Mouse (Mus musculus): ENCODE measurements around the gene Pdlim5.
"Not testable (repeated sequence)": the region's sequence is repeated elsewhere in the genome, so short reads cannot be mapped to it uniquely, and the experiment has no call there.

Pdlim5 gene

DNA sequence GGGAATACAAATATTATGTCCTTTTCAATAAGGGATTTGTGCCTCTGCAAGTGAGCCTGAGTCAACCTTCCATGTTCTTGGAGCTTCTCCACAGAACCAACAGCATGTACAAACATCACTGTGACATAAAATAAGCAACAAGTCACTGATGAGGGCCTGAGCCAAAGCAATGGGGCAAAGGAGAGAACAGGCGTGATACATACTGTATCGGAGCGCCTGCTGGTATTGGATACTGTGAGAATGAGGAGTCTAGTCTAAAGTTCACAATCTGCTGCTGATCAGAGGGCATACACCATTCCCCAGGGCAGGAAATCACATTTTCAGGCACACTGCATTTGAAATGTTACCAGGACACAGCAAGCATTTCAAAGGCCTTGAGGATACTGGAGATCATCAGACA, 119.0 kb downstream of the Pdlim5 start:
- DNase-seq (ENCODE audit: low read depth, low spot score), result no peak

DNA sequence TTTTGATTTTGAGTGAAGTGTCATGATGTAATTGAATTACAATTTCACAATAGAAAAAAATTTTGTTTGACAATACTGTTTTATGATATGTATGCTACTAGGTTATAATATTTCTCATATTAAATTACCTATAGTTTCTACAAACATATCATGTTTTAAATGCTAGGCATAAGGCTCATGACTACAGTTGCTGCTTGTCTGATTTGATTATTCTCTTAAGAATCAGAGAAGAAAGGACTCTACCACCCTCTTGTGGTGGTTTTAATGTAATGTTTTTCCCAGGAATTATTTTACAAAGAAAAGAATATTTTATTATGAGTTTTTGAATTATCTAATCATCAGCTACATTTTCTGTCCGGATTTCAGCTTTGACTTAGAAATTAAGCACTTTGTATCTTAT, 120.5 kb downstream of the Pdlim5 start:
- DNase-seq (ENCODE audit: low read depth, low spot score), result peak; percentile 12

DNA sequence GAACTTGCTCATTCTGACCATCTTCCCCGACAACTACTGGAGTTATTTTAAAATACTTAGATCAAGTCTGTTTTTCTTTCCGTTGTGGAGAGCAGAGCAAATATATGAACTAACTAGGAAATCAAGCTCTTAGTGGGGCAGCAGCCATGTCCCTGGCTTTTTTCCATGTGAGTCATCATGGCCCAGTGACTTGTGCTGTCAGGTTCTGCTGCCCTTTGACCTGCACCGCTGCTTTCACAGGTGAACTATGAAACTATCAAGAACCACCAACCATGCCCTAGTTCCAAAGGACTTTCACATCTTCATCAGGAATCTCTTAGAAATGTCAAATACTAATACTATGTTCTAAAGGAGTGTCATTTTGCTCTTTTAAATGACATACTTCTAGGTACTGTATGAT, 121.0 kb downstream of the Pdlim5 start:
- DNase-seq (ENCODE audit: low read depth, low spot score), result no peak

DNA sequence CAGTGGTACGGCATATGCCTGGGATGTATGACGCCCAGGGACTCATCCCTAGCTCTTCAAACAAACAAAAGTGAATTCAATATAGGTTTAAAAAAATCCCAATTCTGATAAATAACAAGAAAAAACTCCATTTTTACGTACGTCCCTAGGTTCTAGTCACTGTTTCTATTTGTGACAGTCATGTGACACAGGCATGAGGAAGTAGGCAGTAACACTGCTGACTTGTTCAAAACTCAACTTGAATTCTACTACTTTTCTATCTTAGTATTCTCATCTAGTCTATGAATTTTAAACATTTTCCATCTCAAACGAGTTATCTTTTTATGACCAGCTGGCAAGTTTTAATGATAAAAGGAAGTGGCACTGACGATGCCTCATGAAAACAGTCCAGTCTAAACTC, 122.2 kb downstream of the Pdlim5 start:
- no peak for DNase-seq (ENCODE audit: low read depth, low spot score)

DNA sequence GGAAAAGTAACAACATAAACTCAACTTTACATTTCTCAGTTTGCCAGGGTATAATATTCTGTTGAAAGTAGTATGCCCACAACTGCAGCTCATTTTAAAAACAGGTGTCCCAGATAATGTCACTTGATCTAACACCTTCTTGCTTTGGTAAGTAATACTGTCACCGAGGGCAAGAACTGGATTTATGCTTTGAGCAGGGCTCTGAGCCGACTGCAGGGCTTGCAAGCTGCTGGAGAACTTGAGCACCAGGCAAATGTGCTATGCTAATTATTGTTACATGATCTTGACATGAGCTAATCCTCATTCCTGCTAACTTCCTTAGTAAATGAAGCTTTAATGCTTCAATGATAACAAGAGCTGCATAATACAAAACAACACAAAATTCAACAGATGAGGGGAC, 139.1 kb downstream of the Pdlim5 start:
- no peak for DNase-seq (ENCODE audit: low read depth, low spot score)

DNA sequence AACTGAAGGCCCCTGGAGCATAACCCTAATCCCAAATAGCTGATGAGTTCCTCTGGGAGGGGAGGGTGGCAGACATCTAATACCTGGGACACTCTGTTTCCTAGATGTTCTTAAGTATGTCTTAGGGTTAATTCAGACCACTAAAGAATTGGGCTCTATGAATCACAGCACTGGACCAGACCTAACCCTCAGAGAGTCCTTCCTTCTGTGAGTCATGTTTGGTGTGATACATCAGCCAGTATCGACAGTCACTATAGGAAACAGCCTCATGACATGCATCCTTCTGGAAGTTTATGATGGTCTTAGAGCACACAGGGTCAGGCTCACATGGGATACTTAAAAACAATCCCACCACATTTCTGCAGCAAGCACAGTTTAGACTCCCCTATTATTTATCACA, 143.4 kb downstream of the Pdlim5 start:
- DNase-seq (ENCODE audit: low read depth, low spot score), result no peak

DNA sequence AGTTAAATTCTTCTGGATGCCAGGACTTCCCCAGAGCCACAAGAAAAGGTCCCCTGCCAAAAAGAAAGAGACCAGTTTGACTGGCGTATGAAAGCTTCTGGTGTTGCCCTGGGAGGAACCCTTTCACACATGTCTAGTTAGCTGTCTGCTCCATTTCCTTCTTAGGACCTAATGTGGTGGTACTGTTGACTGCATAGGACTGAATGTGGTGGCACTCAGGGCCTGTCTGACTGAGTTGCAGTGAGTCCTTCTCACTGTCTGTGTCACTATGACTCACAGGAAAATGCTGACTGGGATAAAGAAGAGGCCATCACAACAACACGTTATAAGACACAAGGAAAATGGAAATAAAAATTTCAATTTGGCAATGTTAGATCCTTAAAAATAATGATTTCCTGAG, 146.0 kb downstream of the Pdlim5 start:
- no peak for DNase-seq (ENCODE audit: low read depth, low spot score)

DNA sequence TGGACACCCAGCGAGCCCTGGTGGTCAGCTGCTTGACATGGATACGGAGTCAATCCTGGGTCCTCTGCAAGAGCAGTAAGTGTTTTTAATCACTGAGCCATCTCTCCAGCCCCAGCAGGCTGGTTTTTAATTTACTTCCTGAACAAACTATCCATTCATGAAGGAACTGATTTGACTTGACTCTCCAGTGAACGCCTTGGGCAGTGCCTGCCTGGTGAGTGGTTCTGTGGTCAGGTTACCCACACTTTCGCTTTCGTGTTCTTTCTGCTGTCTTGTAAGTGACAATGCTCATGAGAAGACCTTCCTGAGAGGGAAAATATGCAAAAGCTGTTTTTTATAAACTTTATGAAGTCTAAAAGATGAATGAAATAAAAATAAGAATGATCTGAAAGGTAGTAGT, 152.2 kb downstream of the Pdlim5 start:
- no peak for DNase-seq (ENCODE audit: low read depth, low spot score)

DNA sequence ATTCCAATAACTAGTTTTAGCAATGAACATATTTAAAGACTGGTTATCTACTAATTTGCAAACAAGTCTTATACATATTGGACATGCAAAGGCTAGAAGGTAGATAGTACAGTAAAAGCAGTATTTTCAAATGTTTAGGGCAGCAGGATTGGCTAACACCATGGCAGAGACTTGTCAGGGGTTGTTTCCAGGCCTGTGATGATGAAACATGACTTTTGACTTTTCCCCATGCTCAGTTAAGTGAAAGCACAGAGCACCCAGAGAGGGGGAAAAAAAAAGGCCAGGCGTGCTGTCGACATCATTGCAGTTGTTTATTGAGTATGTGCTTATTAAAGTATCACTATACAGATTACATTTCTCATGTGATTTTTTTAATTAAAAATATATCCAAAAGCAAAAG, 156.2 kb downstream of the Pdlim5 start:
- DNase-seq (ENCODE audit: low read depth, low spot score), result no peak

DNA sequence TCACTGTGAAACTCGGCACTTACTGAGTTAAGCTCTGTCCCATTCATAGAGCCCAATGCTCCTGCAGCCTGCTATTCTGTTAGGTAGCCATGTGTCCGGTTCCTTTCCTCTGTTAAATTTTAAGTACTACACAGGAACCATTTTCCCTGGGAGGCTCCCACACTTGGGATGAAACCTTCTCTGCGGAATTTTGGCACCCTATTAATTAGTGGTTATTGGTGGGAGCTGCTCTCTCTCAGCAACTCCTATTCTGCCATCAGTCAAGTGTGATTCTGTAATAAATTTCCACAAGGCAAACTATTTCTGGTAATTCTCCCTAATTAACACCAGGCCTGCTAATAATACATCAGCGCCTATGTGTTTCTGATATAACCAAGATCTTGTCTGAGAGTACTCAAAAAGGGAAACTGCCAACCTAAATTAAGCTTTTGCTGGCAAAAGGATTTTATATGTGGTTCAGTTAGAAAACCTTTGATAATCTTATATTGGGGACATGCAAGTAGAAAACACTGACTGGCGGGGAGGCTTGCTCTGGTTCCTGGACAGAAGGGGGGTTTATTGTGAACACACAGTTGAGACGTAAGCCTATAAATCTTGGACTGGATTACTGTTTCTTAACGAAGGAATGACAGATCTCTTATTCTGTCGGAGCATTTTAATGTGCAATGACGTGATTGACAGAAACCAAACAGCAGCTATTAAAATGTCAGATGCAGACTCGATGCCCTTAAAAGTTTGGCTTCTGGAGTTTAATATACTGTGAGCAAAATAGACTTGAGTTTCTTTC, 157.0 kb downstream of the Pdlim5 start:
- peak; percentile 6 for DNase-seq (ENCODE audit: low read depth, low spot score)

DNA sequence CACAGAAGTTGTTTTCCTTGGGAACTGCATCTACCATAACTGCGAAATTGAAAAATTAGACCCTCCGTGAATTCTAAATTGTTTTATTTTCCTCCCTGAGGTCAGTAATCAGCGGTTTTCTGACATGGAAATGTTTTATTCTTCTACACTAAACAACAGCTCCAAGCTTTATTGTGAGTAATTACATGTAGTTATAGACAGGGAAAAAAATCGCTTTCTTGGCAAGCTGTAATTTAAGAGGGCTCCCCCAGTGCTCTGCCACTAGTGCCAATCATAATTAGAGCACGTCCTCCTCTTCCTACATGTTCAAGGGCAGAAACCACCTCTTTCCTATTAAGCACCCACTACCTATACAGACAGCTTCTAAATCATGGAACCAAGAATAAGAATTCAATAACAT, 157.9 kb downstream of the Pdlim5 start:
- DNase-seq (ENCODE audit: low read depth, low spot score), result no peak

DNA sequence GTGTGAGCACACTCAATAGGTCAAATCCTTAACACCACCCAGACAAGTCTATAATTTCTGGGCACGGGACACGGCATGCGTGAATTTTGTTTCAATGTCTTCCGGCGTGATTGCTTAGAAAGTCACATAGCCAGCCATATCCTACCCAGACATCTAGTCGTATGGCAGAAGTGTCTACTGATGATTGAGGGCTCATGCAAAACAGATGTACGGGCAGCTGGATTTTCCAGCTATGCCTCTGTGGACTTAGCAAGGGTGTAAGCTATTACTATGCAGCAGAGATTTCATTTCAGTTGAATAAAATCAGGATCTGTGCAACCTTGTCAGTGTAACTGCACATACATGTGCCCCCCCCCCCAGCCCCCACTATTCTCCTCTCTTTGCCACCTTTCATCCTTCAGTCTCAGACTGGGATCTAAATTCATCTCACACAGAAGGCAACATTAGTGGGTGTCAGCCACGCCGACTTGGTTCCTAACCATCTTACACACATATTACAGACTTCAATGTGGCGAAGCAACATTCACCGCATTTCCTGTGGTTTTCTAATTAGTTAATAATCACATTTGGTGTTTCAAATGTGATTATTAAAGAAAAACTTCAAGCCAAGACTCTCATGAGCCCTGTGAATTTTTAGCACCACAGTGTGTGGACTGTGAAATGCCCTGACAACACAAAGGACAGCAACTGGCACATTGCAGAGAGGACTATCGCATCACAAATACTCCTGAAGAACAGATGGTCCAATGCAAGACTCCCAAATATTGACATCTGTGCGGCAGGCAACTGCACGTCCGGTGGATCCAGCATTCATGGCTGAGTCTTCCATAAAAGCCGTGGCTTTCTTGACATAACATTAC, 161.7 kb downstream of the Pdlim5 start:
- DNase-seq (ENCODE audit: low read depth, low spot score), result no peak

DNA sequence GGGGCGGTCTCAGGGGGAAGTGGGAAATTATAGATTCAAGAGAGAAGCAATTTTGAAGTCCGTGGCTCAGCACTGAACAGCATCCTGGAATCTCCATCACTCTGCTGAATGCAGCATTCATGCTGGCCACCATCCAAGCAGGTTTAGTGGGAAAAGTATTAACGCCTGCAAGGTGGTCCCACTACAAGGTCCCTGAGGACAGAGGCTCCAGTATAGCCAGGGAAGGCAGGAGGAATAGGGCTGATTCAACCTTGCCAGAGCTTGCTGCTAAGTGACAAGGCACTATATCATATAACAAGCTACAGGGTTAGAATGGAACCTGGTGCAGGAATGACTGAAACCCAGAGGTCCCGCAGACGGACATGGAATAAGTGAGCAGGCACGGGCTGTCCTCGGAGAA, 166.8 kb downstream of the Pdlim5 start:
- no peak for DNase-seq (ENCODE audit: low read depth, low spot score)

DNA sequence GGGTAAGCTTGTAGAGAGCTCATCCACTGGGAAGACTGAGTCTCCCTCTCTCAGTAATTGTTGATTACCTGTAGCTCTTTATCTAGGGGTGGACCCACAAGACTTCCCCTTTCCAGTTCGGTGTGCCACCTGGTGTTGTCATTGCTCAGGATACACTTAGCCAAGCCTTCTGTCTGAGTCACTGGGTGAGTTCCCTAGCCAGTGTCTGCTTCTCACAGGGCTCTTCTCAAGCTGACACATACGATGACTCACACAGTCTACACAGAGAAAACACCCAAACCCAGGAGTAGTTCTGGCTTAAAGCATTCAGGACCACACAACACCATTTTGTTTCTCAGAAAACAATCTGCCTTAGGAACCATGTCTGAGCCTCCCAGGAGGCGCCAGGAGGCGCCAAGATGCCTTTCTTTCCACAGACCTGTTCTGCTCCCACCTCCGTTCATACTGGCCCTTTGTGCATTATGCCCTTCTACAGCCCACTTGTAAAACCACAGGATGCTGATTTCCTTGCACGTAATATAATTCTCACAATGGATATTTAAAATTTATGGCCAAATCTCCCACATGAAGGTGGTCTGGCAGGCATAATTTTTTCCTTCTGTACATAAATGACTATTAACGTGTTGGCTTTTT, 172.9 kb downstream of the Pdlim5 start:
- DNase-seq (ENCODE audit: low read depth, low spot score), result peak; percentile 3

DNA sequence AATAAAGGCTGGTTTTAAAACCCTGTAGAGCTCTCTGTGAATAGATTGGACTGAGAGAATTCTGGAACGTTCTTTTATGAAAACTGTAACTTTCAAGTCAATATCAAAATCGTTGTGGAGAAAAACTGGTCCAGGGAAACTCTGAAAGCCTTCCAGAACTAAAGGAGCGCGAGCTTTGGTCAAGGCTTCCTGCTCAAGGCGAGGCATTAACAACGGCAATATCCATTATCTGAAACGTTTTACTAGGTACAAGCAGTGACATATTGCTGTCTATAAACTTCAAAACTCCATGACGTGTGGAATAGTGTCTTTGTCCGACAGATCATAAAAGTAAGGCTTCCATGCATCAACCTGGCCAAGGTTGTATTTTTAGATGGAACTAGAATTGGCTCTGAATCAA, 175.6 kb downstream of the Pdlim5 start:
- no peak for DNase-seq (ENCODE audit: low read depth, low spot score)

DNA sequence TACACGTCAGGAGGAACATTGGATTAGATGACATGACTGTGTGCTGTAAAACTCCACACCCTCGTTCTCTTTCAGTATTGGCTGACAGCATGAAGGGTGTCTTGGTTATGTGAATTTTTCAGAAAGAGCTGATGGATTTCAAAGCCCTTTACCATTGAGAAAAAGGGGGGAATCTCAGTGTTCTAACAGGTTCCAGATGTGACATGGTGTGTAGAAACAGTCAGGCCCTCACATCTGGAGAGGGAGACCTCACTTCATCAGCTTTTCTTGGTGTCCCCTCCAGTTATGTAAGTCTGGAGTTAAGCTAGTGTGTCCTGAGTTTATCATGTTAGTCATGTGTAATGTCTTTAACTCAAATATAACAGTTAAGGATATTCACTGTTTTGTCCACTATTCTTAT, 182.7 kb downstream of the Pdlim5 start:
- DNase-seq (ENCODE audit: low read depth, low spot score), result no peak

DNA sequence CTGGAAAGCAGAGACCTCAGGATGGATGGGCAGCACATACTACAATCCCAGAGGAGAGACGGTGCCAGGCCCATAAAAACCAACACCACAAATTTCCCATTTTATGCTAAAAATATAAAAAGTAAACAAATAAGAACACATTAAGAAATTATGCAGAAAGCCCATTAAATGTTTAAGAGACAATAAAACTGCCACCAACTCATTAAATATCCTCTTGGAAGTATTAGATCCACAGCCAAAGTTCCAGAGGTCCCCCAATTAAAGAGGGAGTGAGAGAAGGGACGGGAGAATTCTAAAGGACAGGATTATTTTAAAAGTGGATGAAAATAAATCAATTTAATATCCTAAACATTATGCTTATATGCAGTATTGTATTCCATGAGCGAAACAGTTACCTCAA, 183.3 kb downstream of the Pdlim5 start:
- DNase-seq (ENCODE audit: low read depth, low spot score), result no peak

DNA sequence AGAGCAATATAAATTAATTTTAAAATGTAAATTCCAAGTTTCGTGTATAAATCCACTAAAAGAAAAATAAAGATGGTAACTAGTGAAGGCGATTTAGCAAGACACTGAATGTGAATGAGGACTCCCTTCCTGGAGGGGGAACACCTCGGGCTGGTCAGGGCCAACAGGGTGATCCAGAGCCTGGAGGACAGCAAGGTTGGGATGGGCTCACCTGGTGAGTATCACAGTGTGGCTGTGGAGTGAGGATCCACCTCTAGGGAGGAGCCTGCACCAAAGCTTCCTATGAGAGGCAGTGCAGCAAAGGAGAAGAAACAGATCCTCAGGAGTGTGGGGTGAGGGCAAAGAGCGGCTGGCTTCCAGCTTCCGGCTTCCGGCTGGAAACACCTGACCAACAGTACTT, 185.5 kb downstream of the Pdlim5 start:
- DNase-seq (ENCODE audit: low read depth, low spot score), result no peak

DNA sequence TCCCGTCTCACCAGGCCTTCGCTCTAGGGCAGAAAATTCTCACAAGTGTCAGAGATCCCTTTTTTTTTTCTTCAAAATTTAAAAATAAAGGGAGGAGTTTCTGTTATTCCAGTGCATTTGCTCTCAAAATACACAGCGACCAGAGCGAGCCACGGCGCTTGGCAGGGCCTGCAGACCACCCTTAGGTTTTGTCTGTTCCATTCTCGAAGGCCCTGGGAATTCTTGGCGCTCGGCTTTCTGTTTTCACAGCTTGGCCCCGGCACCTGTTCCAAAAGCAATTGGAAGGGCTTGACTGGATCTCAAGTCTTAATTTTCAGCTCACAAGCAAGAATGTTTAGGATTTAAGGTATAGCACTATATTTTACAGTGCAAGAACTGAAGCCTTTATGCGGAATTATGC, 186.4 kb downstream of the Pdlim5 start:
- no peak for DNase-seq (ENCODE audit: low read depth, low spot score)

DNA sequence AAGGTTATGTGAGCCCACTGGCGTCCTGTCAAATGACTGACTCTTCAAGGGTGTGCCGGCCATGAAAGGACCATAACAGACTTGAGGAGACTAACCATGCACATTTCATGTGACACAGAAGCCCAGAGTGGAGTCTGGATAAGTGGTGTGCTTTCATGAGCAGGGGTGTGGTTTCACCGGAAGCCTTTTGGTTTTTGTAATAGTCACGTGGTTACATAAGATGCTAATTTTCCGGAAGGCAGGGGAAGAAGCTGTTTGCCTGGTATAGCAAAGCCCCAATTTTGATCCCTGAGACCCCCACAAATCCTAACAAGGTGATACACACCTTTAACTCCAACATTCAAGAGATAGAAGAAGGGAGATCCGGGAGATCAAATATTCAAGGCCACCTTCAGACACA, 188.0 kb downstream of the Pdlim5 start:
- no peak for DNase-seq (ENCODE audit: low read depth, low spot score)

DNA sequence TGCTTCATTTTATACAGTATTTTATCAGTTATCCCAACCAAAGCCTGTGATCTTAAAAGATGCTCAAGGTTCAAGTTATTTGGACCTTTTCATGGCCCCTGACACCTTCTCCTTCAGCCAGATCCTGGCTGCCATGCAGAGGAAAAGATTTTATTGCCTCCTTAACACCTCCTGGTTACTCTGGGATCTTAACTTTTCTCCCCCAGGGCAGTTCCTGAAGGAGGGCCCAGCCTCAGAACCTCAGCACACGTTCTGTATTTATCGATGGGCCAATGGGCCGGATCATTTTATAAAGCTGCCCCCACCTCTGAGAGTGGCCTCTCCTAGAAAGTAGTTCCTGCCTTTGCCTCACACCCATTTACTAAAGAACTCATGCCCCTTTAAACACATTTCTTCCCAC, 189.2 kb downstream of the Pdlim5 start:
- DNase-seq (ENCODE audit: low read depth, low spot score), result no peak

DNA sequence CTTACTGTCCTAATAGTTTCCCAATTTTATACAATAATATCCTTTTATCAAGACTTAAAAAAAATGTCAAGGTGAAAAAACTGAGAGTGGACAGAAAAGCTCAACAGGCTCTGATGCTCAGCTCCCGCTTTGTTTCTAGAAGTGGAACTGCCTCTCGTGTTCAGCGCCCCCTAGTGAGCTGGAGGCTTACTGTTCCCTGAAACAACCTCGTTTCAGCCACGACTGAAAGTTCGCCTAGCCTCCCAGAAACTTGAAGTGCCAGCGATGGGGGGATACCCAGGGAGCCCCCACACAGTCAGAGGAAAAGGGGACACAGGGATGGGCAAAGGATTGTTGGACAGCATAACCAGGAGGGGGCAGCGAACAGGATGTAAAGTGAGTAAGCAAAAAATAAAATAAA, 199.4 kb downstream of the Pdlim5 start:
- DNase-seq (ENCODE audit: low read depth, low spot score), result no peak

DNA sequence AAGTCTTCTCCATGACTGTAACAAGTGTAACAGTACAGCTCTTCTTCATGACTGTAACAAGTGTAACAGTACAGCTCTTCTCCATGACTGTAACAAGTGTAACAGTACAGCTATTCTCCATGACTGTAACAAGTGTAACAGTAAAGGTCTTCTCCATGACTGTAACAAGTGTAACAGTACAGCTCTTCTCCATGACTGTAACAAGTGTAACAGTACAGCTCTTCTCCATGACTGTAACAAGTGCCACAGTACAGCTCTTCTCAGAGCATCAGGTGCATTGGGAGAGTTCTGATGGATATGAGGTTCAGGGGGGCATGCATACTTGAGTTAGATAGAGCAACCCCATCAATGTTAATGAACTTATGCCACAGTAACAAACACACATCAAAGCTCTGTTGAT, 203.9 kb downstream of the Pdlim5 start:
- not testable (repeated sequence) for DNase-seq (ENCODE audit: low read depth, low spot score)

All from telencephalon, adult 2 months (tissue).